Mouse (Mus musculus): ENCODE measurements around the gene Ciao1. TPM values are rescaled to one million over a fixed set of nuclear protein-coding genes. Genes with fewer than 3 reads are reported as not detected.
A peak's percentile ranks its signal among the peaks of the same experiment; 100 is the strongest.

Ciao1 gene
- polyA plus RNA-seq (2012; rRNA removed) (62.0 and 64.8 TPM in 2 replicates), polyA plus RNA-seq (2014; fragmentation: Nextera tagmentation; extraction: Ambion mirVana) (63.1 and 64.2 TPM in 2 replicates)

DNA sequence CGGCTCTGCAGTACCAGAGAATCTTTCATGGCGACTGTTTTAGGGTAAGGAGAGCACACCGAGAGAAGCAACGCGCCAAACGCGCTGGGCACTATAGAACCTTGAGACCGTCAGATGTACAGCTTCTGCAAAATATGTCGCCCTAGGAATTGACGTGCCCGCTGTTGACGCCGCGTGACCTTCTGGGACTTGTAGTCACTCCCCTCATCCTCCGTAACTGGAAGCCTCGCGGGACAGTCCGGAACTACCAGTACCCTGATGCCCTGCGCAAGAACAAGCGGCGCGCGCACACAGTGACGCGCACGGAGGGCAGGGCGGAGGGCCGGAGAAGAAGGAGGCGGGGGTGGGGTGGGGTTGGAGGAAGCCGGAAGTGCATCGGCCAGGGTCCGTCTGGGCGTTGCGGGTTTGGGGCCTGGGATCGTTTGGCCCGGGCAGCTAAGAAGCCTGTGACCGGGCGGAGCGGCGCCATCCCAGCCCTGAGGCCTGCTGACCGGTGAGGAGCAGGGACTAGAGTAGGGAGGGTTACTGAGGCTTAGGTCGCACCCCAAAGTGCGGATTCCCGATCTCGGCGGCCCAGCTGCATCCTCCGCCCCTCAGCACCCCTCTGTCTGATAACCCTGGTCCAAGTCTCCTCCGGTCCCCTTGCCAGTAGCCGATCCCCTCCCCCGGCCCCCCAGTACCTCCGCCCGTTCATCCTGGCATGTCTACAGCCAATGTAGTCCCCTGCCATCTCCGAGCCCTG lies at the start of gene Ciao1, which contains the start of gene Tmem127:
Gene Ciao1, minus strand, starts transcription at position 225 of the 742 bp plus-strand sequence.
Gene Tmem127, plus strand, starts transcription at position 317 of the 742 bp plus-strand sequence.
- peak within 1 kb of the TSS; percentile 96 for H3K4me2 ChIP-seq (replicated peaks; ENCODE audit: low read depth, low read length, severe bottlenecking)
- H3K9me3 ChIP-seq (ENCODE audit: control insufficient read depth, low read length) = no peaks in the 10 kb centered on the region
- H3K4me3 ChIP-seq (replicated peaks; ENCODE audit: low read length) = peak within 1 kb of the TSS; percentile 90
- DNase-seq (ENCODE audit: low spot score) (peak; percentile 99), ATAC-seq (ENCODE audit: low FRiP score, low read depth) (peak; percentile 99)
- peaks cover 18% of the 10 kb centered on the region for H3K4me1 ChIP-seq (ENCODE audit: control insufficient read depth, insufficient read depth, low read length)
- no peaks in the 10 kb centered on the region for H3K27me3 ChIP-seq (ENCODE audit: control insufficient read depth, insufficient read depth, low read length)
- peaks cover 35% of the 10 kb centered on the region for H3K36me3 ChIP-seq (ENCODE audit: control insufficient read depth, insufficient read depth, low read length)
- WGBS = under 1% methylated on average over 35 of the region's 53 CpGs
- peak within 1 kb of the TSS; percentile 67 for H3K27ac ChIP-seq (replicated peaks; ENCODE audit: low read depth, low read length)
- peak within 1 kb of the TSS; percentile 79 for H3K9ac ChIP-seq (ENCODE audit: low read depth, low read length, severe bottlenecking)
- no peak for TF ChIP-seq POLR2A (IDR thresholded peaks at IDR 0.05; ENCODE audit: borderline replicate concordance, extremely low read depth, insufficient read depth, insufficient read length)

DNA sequence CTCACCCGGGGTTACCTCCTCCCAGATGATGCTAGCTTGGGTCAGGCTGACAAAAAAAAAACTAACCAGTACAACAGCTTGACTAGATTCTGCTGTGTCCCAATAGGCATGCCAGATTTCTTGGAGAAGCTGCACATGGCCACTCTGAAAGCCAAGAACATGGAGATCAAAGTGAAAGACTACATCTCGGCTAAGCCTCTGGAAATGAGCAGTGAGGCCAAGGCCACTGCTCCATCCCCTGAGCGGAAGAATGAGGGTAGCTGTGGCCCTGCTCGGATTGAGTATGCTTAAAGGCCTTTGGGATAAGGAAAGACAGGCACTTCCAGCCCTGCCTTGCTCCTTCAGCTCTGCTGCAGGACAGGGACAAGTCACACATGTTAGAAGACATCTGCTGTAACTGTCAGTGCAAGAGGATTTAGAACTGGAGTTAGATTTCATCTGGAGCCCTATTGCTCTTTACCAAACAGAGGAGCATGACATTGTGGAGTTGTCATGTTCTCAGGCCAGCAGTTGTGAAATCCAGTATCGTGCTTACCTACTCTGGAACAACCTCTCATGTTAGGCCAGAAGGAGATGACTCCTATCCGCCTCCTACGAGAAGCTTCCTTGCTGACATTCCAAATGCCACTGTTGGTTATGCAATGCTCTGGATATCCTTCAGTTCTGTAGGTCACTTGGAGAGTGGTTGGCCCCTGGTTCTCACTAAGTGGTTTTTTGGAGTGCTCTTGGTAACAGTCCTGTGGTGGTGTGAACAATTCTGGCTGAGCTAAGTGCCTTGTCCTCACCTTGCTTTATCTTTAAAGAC lies 49.6 kb upstream of the Ciao1 start:
- Histone ChIP-seq H3K4me1 (ENCODE audit: control insufficient read depth, insufficient read depth, low read length) (no peaks in the 10 kb centered on the region), H3K4me2 (replicated peaks; ENCODE audit: low read depth, low read length, severe bottlenecking) (no peak overlapping the region), H3K9ac (ENCODE audit: low read depth, low read length, severe bottlenecking) (no peak overlapping the region), H3K27me3 (ENCODE audit: control insufficient read depth, insufficient read depth, low read length) (no peaks in the 10 kb centered on the region), H3K27ac (replicated peaks; ENCODE audit: low read depth, low read length) (no peak overlapping the region), H3K4me3 (replicated peaks; ENCODE audit: low read length) (no peak overlapping the region), H3K36me3 (ENCODE audit: control insufficient read depth, insufficient read depth, low read length) (peaks cover 74% of the 10 kb centered on the region), H3K9me3 (ENCODE audit: control insufficient read depth, low read length) (no peaks in the 10 kb centered on the region)
- no peak for TF ChIP-seq POLR2A (IDR thresholded peaks at IDR 0.05; ENCODE audit: borderline replicate concordance, extremely low read depth, insufficient read depth, insufficient read length)
- DNase-seq (ENCODE audit: low spot score) (no peak), ATAC-seq (ENCODE audit: low FRiP score, low read depth) (no peak)
- WGBS = 93% methylated on average over 7 of the region's 7 CpGs

DNA sequence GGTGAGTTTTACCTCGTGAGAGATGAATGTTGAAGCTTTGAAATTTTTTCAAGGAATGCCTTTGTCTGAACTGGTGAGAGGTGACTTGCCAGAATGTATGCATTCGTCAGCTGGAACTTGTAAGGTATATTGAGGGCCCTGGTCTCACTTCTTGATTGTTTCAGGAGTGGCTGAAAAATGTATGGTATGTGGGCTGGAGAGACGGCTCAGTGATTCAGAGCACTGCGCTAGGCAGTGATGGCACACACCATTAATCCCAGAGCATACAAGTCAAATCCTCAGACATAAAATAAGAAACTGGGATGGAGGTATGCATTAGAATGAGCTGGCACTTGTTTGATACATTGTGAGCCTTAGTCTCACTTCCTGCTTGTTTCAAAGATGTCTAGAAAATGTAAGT lies 44.6 kb upstream of the Ciao1 start:
- H3K4me2 ChIP-seq (replicated peaks; ENCODE audit: low read depth, low read length, severe bottlenecking) = no peak overlapping the region
- H3K4me1 ChIP-seq (ENCODE audit: control insufficient read depth, insufficient read depth, low read length) = no peaks in the 10 kb centered on the region
- H3K9ac ChIP-seq (ENCODE audit: low read depth, low read length, severe bottlenecking) = no peak overlapping the region
- H3K9me3 ChIP-seq (ENCODE audit: control insufficient read depth, low read length) = no peaks in the 10 kb centered on the region
- WGBS = 76% methylated on average over 4 of the region's 4 CpGs
- peaks cover 71% of the 10 kb centered on the region for H3K36me3 ChIP-seq (ENCODE audit: control insufficient read depth, insufficient read depth, low read length)
- no peak overlapping the region for H3K27ac ChIP-seq (replicated peaks; ENCODE audit: low read depth, low read length)
- no peak for TF ChIP-seq POLR2A (IDR thresholded peaks at IDR 0.05; ENCODE audit: borderline replicate concordance, extremely low read depth, insufficient read depth, insufficient read length)
- H3K4me3 ChIP-seq (replicated peaks; ENCODE audit: low read length) = no peak overlapping the region
- no peak for ATAC-seq (ENCODE audit: low FRiP score, low read depth)
- DNase-seq (ENCODE audit: low spot score) = no peak
- no peaks in the 10 kb centered on the region for H3K27me3 ChIP-seq (ENCODE audit: control insufficient read depth, insufficient read depth, low read length)

DNA sequence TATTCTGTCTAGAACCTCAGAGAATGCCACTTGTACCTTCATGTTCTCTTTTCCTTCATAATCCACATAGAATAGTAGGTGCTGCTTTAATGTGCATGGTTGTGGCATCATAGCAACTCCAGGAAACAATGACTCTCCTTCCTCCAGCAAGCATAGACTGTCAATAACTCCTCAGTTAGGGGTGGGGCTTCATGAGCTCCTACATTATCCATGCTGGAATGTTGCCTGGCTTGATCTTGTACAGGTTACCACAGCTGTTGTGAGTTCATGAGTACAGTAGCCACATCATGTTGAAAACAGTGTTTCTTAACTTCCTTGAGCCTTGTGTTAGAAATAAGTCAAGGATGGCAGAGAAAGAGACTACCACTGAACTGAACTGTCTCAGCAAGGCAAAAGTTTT lies 30.5 kb upstream of the Ciao1 start:
- ATAC-seq (ENCODE audit: low FRiP score, low read depth) (no peak), DNase-seq (ENCODE audit: low spot score) (peak; percentile 40)
- no peak overlapping the region for H3K9ac ChIP-seq (ENCODE audit: low read depth, low read length, severe bottlenecking)
- no peaks in the 10 kb centered on the region for H3K36me3 ChIP-seq (ENCODE audit: control insufficient read depth, insufficient read depth, low read length)
- no peak overlapping the region for H3K27ac ChIP-seq (replicated peaks; ENCODE audit: low read depth, low read length)
- H3K4me2 ChIP-seq (replicated peaks; ENCODE audit: low read depth, low read length, severe bottlenecking) = no peak overlapping the region
- no peaks in the 10 kb centered on the region for H3K27me3 ChIP-seq (ENCODE audit: control insufficient read depth, insufficient read depth, low read length)
- TF ChIP-seq POLR2A (IDR thresholded peaks at IDR 0.05; ENCODE audit: borderline replicate concordance, extremely low read depth, insufficient read depth, insufficient read length) = no peak
- no peaks in the 10 kb centered on the region for H3K9me3 ChIP-seq (ENCODE audit: control insufficient read depth, low read length)
- H3K4me3 ChIP-seq (replicated peaks; ENCODE audit: low read length) = no peak overlapping the region
- no peaks in the 10 kb centered on the region for H3K4me1 ChIP-seq (ENCODE audit: control insufficient read depth, insufficient read depth, low read length)

DNA sequence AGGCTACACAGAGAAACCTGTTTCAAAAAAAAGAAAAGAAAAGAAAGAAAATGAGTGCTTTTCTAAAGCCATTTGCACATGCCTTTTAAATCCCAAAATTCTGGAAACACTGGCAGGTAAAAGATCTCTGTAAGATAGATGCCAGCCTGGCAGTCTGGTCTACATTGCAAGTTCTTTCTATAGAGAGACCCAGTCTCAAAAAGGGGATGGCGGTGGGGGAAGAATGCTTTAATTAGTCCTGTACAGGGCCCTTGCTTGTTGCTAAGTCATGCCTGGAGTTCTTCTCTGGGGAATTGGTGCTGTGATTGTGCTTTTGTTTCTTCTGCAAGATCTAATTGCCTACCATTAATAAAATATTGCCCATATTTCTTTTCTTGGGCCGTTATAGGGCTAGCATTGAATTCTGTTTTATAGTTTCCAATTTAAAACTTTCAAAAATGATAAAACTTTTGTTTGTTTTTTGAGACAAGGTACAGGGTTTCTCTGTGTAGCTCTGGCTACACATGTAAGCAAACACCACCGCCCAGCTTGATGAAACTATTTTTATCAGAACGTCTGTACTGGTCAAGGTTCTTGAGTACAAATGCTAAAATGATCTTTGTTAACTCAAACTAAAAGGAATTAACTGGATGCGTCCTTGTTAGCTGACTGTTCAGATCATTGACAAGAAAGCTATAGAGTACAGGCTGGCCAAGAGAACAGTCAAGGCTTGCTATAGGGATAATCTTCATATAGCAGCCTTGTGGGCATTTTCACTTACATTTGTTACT lies 28.1 kb upstream of the Ciao1 start:
- Histone ChIP-seq H3K4me2 (replicated peaks; ENCODE audit: low read depth, low read length, severe bottlenecking) (no peak overlapping the region), H3K27ac (replicated peaks; ENCODE audit: low read depth, low read length) (no peak overlapping the region), H3K4me3 (replicated peaks; ENCODE audit: low read length) (no peak overlapping the region), H3K4me1 (ENCODE audit: control insufficient read depth, insufficient read depth, low read length) (peaks cover 4% of the 10 kb centered on the region; the same call in 1 of the 2 replicates), H3K36me3 (ENCODE audit: control insufficient read depth, insufficient read depth, low read length) (no peaks in the 10 kb centered on the region; the same call in 1 of the 2 replicates), H3K9ac (ENCODE audit: low read depth, low read length, severe bottlenecking) (no peak overlapping the region), H3K27me3 (ENCODE audit: control insufficient read depth, insufficient read depth, low read length) (no peaks in the 10 kb centered on the region), H3K9me3 (ENCODE audit: control insufficient read depth, low read length) (no peaks in the 10 kb centered on the region)
- ATAC-seq (ENCODE audit: low FRiP score, low read depth) = no peak
- 77% methylated on average over 5 of the region's 5 CpGs for WGBS
- no peak for DNase-seq (ENCODE audit: low spot score)
- TF ChIP-seq POLR2A (IDR thresholded peaks at IDR 0.05; ENCODE audit: borderline replicate concordance, extremely low read depth, insufficient read depth, insufficient read length) = no peak
